Mouse (Mus musculus) lung, embryonic 15.5 days (tissue): ENCODE results near the gene Lifr. TPM values are rescaled to one million over a fixed set of nuclear protein-coding genes. Genes with fewer than 3 reads are reported as not detected.

Experiments
- ATAC-seq: fragments of 200-750 bp; cut with Nextera tagmentation; 2 replicates; pipeline ENCODE4 v1.8.0; 2017; ENCODE audit warnings: moderate number of reproducible peaks, borderline replicate concordance; ENCODE audit not compliant: low FRiP score, low TSS enrichment; ENCODE audit errors: extremely low read depth
- H3K27ac ChIP-seq: fragments of 300-500 bp; sonication (generic); 2 replicates; pipeline ENCODE4 v1.5.1; 2015; ENCODE audit warnings: moderate library complexity, mild to moderate bottlenecking, inconsistent platforms
- H3K27me3 ChIP-seq: fragments of 300-500 bp; sonication (generic); 2 replicates; pipeline ENCODE4 v1.6.1; 2015; ENCODE audit warnings: inconsistent platforms
- H3K36me3 ChIP-seq: fragments of 300-500 bp; sonication (generic); 2 replicates; pipeline ENCODE4 v1.6.1; 2015; ENCODE audit warnings: inconsistent platforms
- H3K4me1 ChIP-seq: fragments of 300-500 bp; sonication (generic); 2 replicates; pipeline ENCODE4 v1.6.1; 2015; ENCODE audit warnings: inconsistent platforms
- H3K4me2 ChIP-seq: fragments of 300-500 bp; sonication (generic); 2 replicates; pipeline ENCODE4 v1.6.1; 2015; ENCODE audit warnings: inconsistent platforms, mild to moderate bottlenecking, moderate library complexity
- H3K4me3 ChIP-seq: fragments of 300-500 bp; sonication (generic); 2 replicates; pipeline ENCODE4 v1.5.1; 2015; ENCODE audit warnings: mild to moderate bottlenecking, inconsistent platforms
- H3K9ac ChIP-seq: fragments of 300-500 bp; sonication (generic); 2 replicates; pipeline ENCODE4 v1.6.1; 2015; ENCODE audit warnings: inconsistent platforms
- H3K9me3 ChIP-seq: fragments of 300-500 bp; sonication (generic); 2 replicates; pipeline ENCODE4 v1.6.1; 2016; ENCODE audit warnings: inconsistent platforms
- WGBS: fragments of 180-500 bp; shearing (Covaris S2); methylation state at CpG from one replicate; pipeline ENCODE4 v1.1.7; 2015; 5-methylcytosine and 5-hydroxymethylcytosine counted together
- polyA plus RNA-seq: library from polyadenylated mRNA; unstranded; fragments of >200 nt; fragmentation: Nextera tagmentation; extraction: Ambion mirVana; gene quantifications from 2 replicates; pipeline ENCODE4 v1.2.1, GENCODE M21; 2015

Gene Lifr
- polyA plus RNA-seq, 1 experiment from 2014 or later, result 24.1 TPM

DNA sequence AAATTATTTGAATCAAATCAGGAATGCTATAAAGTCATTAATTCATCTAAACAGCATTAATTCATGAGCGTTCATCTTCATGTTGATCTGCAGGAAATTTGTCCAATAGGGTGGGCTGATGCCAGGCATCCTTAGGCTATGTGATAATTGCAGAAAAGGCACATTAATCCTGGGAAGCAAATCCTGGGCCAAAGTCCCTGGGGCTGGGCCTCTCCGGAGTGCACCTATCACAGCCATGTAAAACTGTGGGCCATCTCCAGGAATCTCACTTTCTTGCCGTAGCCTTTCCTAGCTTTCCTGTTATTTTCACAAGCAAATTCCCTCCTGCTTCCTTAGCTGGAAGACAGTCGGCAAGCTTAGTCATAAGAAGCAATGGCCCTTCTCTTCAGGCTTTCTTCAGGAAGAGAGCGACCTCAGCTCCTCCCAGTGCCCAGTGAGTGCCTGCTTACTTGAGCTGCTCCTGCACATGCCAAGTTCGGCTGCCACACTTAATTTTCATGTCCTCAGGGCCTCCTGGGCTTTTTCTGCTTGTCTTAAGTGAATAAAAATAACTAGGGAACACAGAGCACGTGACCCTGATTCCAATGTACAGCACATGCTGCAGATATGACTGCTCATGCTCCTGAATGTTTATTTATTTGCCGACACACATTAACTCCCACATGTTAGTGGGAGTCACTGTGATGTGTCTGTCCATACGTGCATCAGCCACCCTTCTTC, 26.7 kb upstream of the Lifr start:
- Histone ChIP-seq H3K27ac (no peak overlapping the region), H3K4me2 (no peak overlapping the region), H3K27me3 (no peaks in the 10 kb centered on the region; the same call in 1 of the 2 replicates), H3K4me3 (no peak overlapping the region), H3K4me1 (no peaks in the 10 kb centered on the region), H3K36me3 (no peaks in the 10 kb centered on the region), H3K9ac (no peak overlapping the region), H3K9me3 (no peaks in the 10 kb centered on the region)
- no peak for ATAC-seq
- WGBS, result 61% methylated on average over 9 of the region's 9 CpGs

- H3K4me2 ChIP-seq, result no peak overlapping the region
Observed at GRCm38 (mm10) chr15:7064992-7065523, 25.4 kb upstream of the Lifr start.

DNA sequence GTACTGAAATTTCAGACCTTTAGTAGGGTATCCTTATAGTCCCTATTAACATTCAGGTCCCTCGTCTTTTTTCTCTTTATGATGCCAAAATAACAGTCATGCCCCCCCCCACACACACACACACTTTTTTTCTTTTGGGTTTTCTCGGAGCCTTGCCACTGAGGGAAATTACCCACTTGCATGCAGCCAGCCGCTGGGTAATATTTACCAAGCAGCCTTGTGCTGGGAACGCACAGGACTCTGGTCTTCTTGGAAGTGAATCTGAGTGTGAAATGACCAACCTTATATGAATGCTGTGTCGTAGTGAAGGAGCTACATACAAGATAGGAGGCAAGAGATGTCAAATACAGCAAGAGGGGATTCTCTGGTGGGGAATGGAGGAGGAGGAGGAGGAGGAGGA, 24.8 kb upstream of the Lifr start:
- no peak for ATAC-seq

More at GRCm38 (mm10) chr15:7064992-7065523, 25.4 kb upstream of the Lifr start:
- no peaks in the 10 kb centered on the region for H3K4me1 ChIP-seq
- ATAC-seq, result no peak
- H3K9me3 ChIP-seq, result no peaks in the 10 kb centered on the region
- H3K27me3 ChIP-seq, result no peaks in the 10 kb centered on the region; the same call in 1 of the 2 replicates
- H3K36me3 ChIP-seq, result no peaks in the 10 kb centered on the region
- no peak overlapping the region for H3K9ac ChIP-seq
- WGBS, result 80% methylated on average over 14 of the region's 14 CpGs
- H3K27ac ChIP-seq, result no peak overlapping the region
- H3K4me3 ChIP-seq, result no peak overlapping the region

DNA sequence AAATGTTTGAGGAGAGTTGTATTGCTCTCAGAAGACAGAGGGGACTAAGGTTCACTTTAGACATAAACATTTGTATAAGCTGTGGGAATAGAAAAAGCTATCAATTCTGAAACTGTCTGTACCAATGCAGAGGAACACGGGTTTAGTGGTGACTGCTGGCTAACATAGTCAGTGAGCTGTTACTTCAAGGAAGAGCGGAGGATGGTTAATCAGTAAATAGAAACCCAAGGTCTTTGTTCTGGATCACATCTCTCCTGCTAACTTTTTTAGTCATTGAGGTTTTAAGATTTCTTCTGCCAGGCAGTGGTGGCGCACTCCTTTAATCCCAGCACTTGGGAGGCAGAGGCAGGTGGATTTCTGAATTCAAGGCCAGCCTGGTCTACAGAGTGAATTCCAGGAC, 23.7 kb upstream of the Lifr start:
- Histone ChIP-seq H3K36me3 (no peaks in the 10 kb centered on the region), H3K4me3 (no peak overlapping the region), H3K4me2 (no peak overlapping the region), H3K4me1 (no peaks in the 10 kb centered on the region), H3K27me3 (no peaks in the 10 kb centered on the region), H3K27ac (no peak overlapping the region), H3K9ac (no peak overlapping the region), H3K9me3 (no peaks in the 10 kb centered on the region)
- WGBS, result 79% methylated on average over 3 of the region's 3 CpGs
- no peak for ATAC-seq

More for the DNA sequence above, 24.8 kb upstream of the Lifr start:
- H3K4me1 ChIP-seq, result no peaks in the 10 kb centered on the region
- no peak overlapping the region for H3K9ac ChIP-seq
- no peak overlapping the region for H3K27ac ChIP-seq
- no peak overlapping the region for H3K4me3 ChIP-seq
- no peaks in the 10 kb centered on the region for H3K36me3 ChIP-seq
- no peaks in the 10 kb centered on the region; the same call in 1 of the 2 replicates for H3K27me3 ChIP-seq
- 74% methylated on average over 5 of the region's 5 CpGs for WGBS
- no peak overlapping the region for H3K4me2 ChIP-seq
- H3K9me3 ChIP-seq, result no peaks in the 10 kb centered on the region

GRCm38 (mm10) chr15:7069374-7069773, 21.0 kb upstream of the Lifr start:
- no peaks in the 10 kb centered on the region for H3K36me3 ChIP-seq
- no peak overlapping the region for H3K4me2 ChIP-seq
- H3K9ac ChIP-seq, result no peak overlapping the region
- WGBS, result 72% methylated on average over 7 of the region's 7 CpGs
- no peak overlapping the region for H3K4me3 ChIP-seq
- no peaks in the 10 kb centered on the region for H3K27me3 ChIP-seq
- H3K4me1 ChIP-seq, result 0 out of 2 replicates have a peak, but pooled peaks cover 5% of the 10 kb centered on the region
- no peak overlapping the region for H3K27ac ChIP-seq
- no peak for ATAC-seq
- H3K9me3 ChIP-seq, result no peaks in the 10 kb centered on the region

DNA sequence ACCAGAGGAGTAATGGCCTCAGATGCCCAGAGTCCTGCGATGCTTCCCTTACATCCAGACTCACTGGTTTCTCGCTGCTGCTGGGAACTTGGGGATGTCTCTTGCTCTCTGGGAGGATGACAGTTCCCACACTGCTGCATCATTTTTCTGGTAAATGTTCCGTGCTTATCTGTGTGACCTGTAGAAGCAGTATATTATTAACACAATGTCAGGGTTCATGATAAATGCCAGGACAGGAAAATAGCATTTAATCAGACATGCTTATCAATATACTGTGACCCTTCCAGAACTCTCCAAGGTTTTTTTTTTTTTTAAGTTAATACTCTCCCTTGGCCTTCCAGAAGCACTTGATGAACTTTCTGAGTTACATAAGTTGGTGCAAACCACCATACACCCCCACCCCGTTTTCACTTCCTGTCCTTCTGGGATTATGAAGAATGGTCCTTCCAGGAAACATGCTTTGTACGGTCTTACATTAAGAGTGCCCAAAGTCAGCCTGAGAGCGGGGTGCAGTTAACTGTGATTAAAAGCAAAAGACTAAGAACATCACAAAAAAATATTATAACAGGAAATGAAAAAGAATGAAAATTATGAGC, 20.1 kb upstream of the Lifr start:
- Histone ChIP-seq H3K27me3 (no peaks in the 10 kb centered on the region), H3K36me3 (no peaks in the 10 kb centered on the region), H3K27ac (no peak overlapping the region), H3K4me3 (no peak overlapping the region), H3K4me1 (0 out of 2 replicates have a peak, but pooled peaks cover 5% of the 10 kb centered on the region), H3K9ac (no peak overlapping the region), H3K4me2 (no peak overlapping the region), H3K9me3 (no peaks in the 10 kb centered on the region)
- no peak for ATAC-seq
- 42% methylated on average over 6 of the region's 6 CpGs for WGBS

DNA sequence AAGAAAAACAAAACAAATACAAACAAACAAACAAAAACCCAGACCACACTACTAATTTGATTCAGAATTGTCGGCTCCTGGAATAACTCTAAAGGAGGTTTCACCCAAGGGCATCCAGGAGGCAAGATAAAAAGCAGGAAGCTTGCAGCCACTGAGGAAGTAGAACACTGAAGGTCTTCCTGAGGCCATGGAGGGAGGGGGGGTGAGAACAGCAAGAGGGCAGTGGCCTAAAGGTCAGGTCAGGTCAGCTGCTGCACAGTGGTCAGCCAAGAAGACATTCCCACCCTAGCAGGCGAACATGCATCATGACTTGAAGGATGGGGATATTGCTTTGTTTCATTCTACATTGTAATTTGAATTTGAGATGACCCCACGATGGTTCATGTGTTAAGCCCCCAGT, 17.1 kb upstream of the Lifr start:
- no peak overlapping the region for H3K4me3 ChIP-seq
- H3K9me3 ChIP-seq, result no peaks in the 10 kb centered on the region
- no peak overlapping the region for H3K9ac ChIP-seq
- no peak overlapping the region for H3K27ac ChIP-seq
- H3K4me1 ChIP-seq, result peaks cover 10% of the 10 kb centered on the region; the same call in 1 of the 2 replicates
- no peaks in the 10 kb centered on the region for H3K36me3 ChIP-seq
- WGBS, result 69% methylated on average over 3 of the region's 3 CpGs
- no peaks in the 10 kb centered on the region for H3K27me3 ChIP-seq
- no peak overlapping the region for H3K4me2 ChIP-seq
- ATAC-seq, result no peak

DNA sequence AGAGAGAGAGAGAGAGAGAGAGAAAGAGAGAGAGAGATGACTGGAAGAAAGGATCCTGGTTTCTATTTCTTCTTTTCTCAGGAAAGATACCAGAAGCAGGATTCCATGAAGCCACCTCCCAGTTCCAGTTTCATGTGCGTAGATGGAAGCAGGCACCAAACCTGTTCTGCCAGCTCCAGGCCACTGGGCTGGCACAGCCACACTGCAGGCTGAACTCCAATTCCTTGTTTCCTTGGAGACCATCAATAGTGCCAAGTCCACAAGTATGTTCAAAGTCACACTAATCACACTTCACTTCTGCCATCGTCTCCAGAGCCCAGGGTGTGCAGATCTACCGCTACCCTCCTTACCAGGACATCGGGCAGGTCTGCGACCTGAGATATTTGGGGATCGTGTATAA, 15.2 kb upstream of the Lifr start:
- H3K27me3 ChIP-seq, result no peaks in the 10 kb centered on the region
- H3K9ac ChIP-seq, result no peak overlapping the region
- no peak overlapping the region for H3K27ac ChIP-seq
- no peak overlapping the region for H3K4me3 ChIP-seq
- H3K9me3 ChIP-seq, result no peaks in the 10 kb centered on the region
- no peaks in the 10 kb centered on the region for H3K36me3 ChIP-seq
- peak; percentile 75; the same call in 1 of the 2 replicates for ATAC-seq
- no peak overlapping the region; the same call in 1 of the 2 replicates for H3K4me2 ChIP-seq
- WGBS, result 55% methylated on average over 6 of the region's 6 CpGs
- peaks cover 10% of the 10 kb centered on the region; the same call in 1 of the 2 replicates for H3K4me1 ChIP-seq

DNA sequence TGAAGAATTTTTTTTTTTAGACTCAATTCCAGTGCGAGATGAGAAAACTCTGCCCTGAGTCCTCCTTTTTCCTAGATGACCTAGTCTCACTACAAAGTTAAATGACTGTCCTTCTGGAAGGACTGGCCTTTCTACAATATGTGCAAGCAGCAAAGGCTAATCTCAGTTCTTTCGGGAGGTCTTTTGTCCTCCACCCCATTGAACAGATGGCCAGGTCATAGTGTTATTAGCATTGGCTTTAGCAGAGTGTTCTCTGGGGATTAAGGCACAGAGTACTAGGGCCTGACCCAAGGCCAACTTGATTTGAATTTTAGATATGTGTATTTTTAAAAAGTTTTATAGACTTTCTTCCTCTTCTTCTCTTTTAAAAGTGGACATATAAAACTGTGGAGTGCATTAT, 12.1 kb upstream of the Lifr start:
- Histone ChIP-seq H3K4me2 (no peak overlapping the region), H3K9ac (no peak overlapping the region), H3K36me3 (no peaks in the 10 kb centered on the region), H3K27ac (no peak overlapping the region), H3K27me3 (0 out of 2 replicates have a peak, but pooled peaks cover 5% of the 10 kb centered on the region), H3K4me1 (peaks cover 12% of the 10 kb centered on the region; the same call in 1 of the 2 replicates), H3K9me3 (no peaks in the 10 kb centered on the region), H3K4me3 (no peak overlapping the region)
- ATAC-seq, result no peak
- 83% methylated on average over 2 of the region's 2 CpGs for WGBS

GRCm38 (mm10) chr15:7079631-7080337, 10.6 kb upstream of the Lifr start:
- WGBS, result 92% methylated on average over 4 of the region's 4 CpGs

DNA sequence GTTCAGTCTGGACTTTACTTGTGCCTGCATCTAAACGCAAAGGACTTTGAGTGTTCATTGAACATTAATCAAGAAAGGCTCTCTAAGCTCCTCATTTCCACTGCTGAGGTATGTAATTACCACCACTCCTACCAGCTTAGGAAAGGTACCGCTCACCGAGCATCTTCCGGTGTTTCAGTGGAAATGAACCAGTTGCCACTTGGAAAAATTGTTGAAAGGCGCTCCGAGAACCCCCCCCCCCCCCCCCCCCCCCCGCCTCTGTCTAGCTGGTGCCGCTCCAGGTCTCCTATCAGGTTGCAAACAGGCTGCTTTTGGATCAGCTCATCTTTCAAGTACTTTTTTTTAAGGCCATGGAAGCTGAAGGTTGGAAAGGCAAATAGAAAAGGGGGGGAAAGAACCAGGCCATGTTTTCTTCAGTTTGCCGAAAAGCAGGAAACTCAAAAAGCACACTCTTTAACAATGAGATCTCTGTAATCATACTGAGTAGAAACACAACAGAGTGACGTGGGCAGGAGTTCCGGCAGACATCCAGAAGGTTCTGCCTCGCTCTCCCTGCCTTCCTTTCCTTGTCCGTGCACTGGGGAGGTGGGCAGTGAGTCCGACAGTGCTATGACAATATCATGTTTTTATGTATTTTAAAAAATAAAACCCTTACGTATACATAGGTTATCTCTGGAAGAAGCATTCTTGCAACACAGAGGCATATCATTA, 9.3 kb upstream of the Lifr start:
- no peak for ATAC-seq
- WGBS, result 46% methylated on average over 15 of the region's 15 CpGs
- Histone ChIP-seq H3K4me3 (no peak overlapping the region), H3K4me2 (no peak overlapping the region), H3K4me1 (peaks cover 12% of the 10 kb centered on the region; the same call in 1 of the 2 replicates), H3K9ac (no peak overlapping the region), H3K27ac (no peak overlapping the region), H3K27me3 (0 out of 2 replicates have a peak, but pooled peaks cover 5% of the 10 kb centered on the region), H3K9me3 (no peaks in the 10 kb centered on the region), H3K36me3 (no peaks in the 10 kb centered on the region)

More at GRCm38 (mm10) chr15:7079631-7080337, 10.6 kb upstream of the Lifr start:
- ATAC-seq, result no peak
- H3K27me3 ChIP-seq, result 0 out of 2 replicates have a peak, but pooled peaks cover 5% of the 10 kb centered on the region
- no peak overlapping the region for H3K4me2 ChIP-seq
- H3K9ac ChIP-seq, result no peak overlapping the region
- H3K4me1 ChIP-seq, result peaks cover 12% of the 10 kb centered on the region; the same call in 1 of the 2 replicates
- H3K36me3 ChIP-seq, result no peaks in the 10 kb centered on the region
- H3K27ac ChIP-seq, result no peak overlapping the region
- no peaks in the 10 kb centered on the region for H3K9me3 ChIP-seq
- no peak overlapping the region for H3K4me3 ChIP-seq
